ENCODE assay signal across 8 mouse cellular contexts in genomic region chr11:84243562-84243961, GRCm38 (mm10).
DNase-seq lines count a peak whose midpoint lies in the region; ATAC-seq lines count a peak whose summit lies in the region.

No protein-coding gene starts in this region.

- H3K4me3 ChIP-seq in forebrain, embryonic 10.5 days = no peak overlapping the region
- H3K4me3 ChIP-seq in forebrain, embryonic 16.5 days (replicated peaks; ENCODE audit: low read length) = no peak overlapping the region

- DNase-seq in forebrain, embryonic 10.5 days (ENCODE audit: extremely low spot score, low spot score) = peak; percentile 53
- peak; percentile 41 for DNase-seq in urinary bladder, postnatal 14 days (ENCODE audit: low spot score)
- no peak for DNase-seq in urinary bladder, adult 2 months (ENCODE audit: low spot score)
- DNase-seq in cerebellum, postnatal 10 days = peak; percentile 66 to 69
- peak; percentile 35 to 64 for DNase-seq in heart, postnatal 10 days
- DNase-seq in left cerebral cortex, postnatal 4 days = peak; percentile 57
- peak; percentile 37 to 61 for DNase-seq in right cerebral cortex, postnatal 10 days (ENCODE audit: low spot score in 2 of 2)

- no peak overlapping the region for H3K9ac ChIP-seq in forebrain, embryonic 16.5 days (replicated peaks; ENCODE audit: low read depth, low read length)

- H3K27me3 ChIP-seq in forebrain, embryonic 10.5 days (ENCODE audit: poor library complexity, severe bottlenecking) = no peaks in the 10 kb centered on the region
- H3K27me3 ChIP-seq in forebrain, embryonic 16.5 days (replicated peaks; ENCODE audit: control insufficient read depth, insufficient read depth, low read length) = no peaks in the 10 kb centered on the region

- H3K36me3 ChIP-seq in forebrain, embryonic 10.5 days (replicated peaks) = peaks cover 53% of the 10 kb centered on the region
- no peaks in the 10 kb centered on the region for H3K36me3 ChIP-seq in forebrain, embryonic 16.5 days (ENCODE audit: control insufficient read depth, insufficient read depth)

- no peak overlapping the region for H3K27ac ChIP-seq in forebrain, embryonic 10.5 days
- H3K27ac ChIP-seq in forebrain, embryonic 16.5 days (ENCODE audit: low read length) = no peak overlapping the region

- H3K4me1 ChIP-seq in forebrain, embryonic 10.5 days = no peaks in the 10 kb centered on the region
- H3K4me1 ChIP-seq in forebrain, embryonic 16.5 days (replicated peaks; ENCODE audit: control insufficient read depth, insufficient read depth, low read length) = no peaks in the 10 kb centered on the region

- no peak overlapping the region for H3K4me2 ChIP-seq in forebrain, embryonic 16.5 days (ENCODE audit: low read length)

- H3K9me3 ChIP-seq in forebrain, embryonic 10.5 days = no peaks in the 10 kb centered on the region
- no peaks in the 10 kb centered on the region for H3K9me3 ChIP-seq in forebrain, embryonic 16.5 days (ENCODE audit: control insufficient read depth, low read length)

- no peak for ATAC-seq in forebrain, embryonic 16.5 days

- intact Hi-C loops in heart, postnatal 10 days (cut with DNase I) = loop anchor here (1.0 to 10.0 kb wide), 2 partner anchors 64 to 99 kb away; no protein-coding TSS in a partner anchor
- intact Hi-C loops in left cerebral cortex, postnatal 4 days (cut with DNase I) = no loop called here
